Mouse (Mus musculus) erythroblast, embryonic 14.5 days (primary cell): ENCODE results near the gene Gsta1.
"Not testable (repeated sequence)": the region's sequence is repeated elsewhere in the genome, so short reads cannot be mapped to it uniquely, and the experiment has no call there.

ENCODE experiments used
- GATA1 ChIP-seq: IDR thresholded peaks from 2 replicates; pipeline ENCODE4 v1.6.1; 2012; ENCODE audit warnings: low read length, inconsistent platforms, mixed read lengths
- TAL1 ChIP-seq: IDR thresholded peaks from 3 replicates; pipeline ENCODE4 v1.6.1; 2012; ENCODE audit warnings: low read length, inconsistent platforms, mixed read lengths

DNA sequence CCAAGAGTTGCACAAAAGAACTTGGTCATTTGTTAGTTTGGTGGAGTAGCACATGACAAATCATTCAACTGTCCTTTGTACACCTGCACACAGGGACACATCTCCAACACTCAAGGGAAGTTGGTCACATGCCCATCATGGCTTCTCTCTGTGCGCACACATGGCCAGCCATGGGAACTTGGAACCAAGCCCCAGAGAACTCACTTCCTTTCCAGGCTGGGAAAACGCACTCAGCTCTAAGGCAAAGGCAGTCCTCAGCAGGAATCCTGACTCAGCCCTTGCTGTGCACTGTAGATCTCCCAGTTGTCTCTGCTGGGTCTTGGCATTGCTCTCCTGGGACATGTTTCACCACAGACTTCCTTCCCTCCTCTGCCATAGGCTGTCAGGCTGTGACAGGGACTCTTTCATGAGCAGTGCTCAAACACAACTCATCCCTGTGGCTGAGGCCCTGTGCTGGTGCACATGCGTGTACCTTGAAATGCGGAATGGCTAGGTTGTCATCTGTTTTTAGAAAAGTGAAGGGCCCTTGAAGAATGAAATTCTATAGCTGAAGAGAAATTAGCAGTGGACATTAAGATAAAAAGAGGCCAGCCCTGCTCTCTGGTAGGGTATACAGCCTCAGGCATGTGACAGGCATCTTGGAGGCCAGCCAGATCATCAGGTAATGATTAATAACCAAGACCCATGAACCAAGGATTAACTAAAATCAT, 51.7 kb downstream of the Gsta1 start:
- TF ChIP-seq TAL1, GATA1: not testable (repeated sequence)
